Mouse (Mus musculus) midbrain, postnatal 0 days (tissue): ENCODE data around the gene Slpi. TPM values are rescaled to one million over a fixed set of nuclear protein-coding genes. Genes with fewer than 3 reads are reported as not detected.

ENCODE experiments used
- ATAC-seq: fragments of 200-750 bp; cut with Nextera tagmentation; 2 replicates; pipeline ENCODE4 v1.8.0; 2017; ENCODE audit warnings: moderate number of reproducible peaks, mild to moderate bottlenecking, moderate TSS enrichment, moderate library complexity; ENCODE audit not compliant: low FRiP score
- DNase-seq: peaks from one replicate; pipeline ENCODE4 v3.0.0-alpha.2; 2015; ENCODE audit warnings: low spot score
- H3K27ac ChIP-seq: fragments of 300-500 bp; sonication (generic); 2 replicates; pipeline ENCODE4 v1.5.1; 2014; ENCODE audit warnings: low read depth, mild to moderate bottlenecking, low read length, mixed read lengths
- H3K27me3 ChIP-seq: fragments of 300-500 bp; sonication (generic); 2 replicates; pipeline ENCODE4 v1.6.1; 2014; ENCODE audit warnings: low read length, control low read depth, mixed read lengths; ENCODE audit not compliant: insufficient read depth
- H3K36me3 ChIP-seq: fragments of 300-500 bp; sonication (generic); 2 replicates; pipeline ENCODE4 v1.6.1; 2014; ENCODE audit warnings: low read length, control low read depth, mixed read lengths; ENCODE audit not compliant: insufficient read depth
- H3K4me1 ChIP-seq: fragments of 300-500 bp; sonication (generic); 2 replicates; pipeline ENCODE4 v1.6.1; 2014; ENCODE audit warnings: mild to moderate bottlenecking, control low read depth, antibody characterized with exemption, low read length, mixed read lengths; ENCODE audit not compliant: insufficient read depth
- H3K4me2 ChIP-seq: fragments of 300-500 bp; sonication (generic); 2 replicates; pipeline ENCODE4 v1.6.1; 2014; ENCODE audit warnings: low read depth, mild to moderate bottlenecking, low read length, mixed read lengths; ENCODE audit not compliant: poor library complexity, severe bottlenecking
- H3K4me3 ChIP-seq: fragments of 300-500 bp; sonication (generic); 2 replicates; pipeline ENCODE4 v1.5.1; 2014; ENCODE audit warnings: low read depth, mild to moderate bottlenecking, low read length, moderate library complexity
- H3K9ac ChIP-seq: fragments of 300-500 bp; sonication (generic); replicated peaks from 2 replicates; pipeline ENCODE4 v1.6.1; 2014; ENCODE audit warnings: mild to moderate bottlenecking, low read length, moderate library complexity, mixed read lengths; ENCODE audit not compliant: poor library complexity, severe bottlenecking
- H3K9me3 ChIP-seq: fragments of 300-500 bp; sonication (generic); 2 replicates; pipeline ENCODE4 v1.6.1; 2016; ENCODE audit warnings: low read length, control low read depth
- CTCF ChIP-seq: IDR thresholded peaks from 2 replicates; pipeline ENCODE4 v1.5.1; 2016; ENCODE audit warnings: antibody characterized with exemption, mild to moderate bottlenecking
- WGBS: fragments of 180-500 bp; shearing (Covaris S2); extraction: QIAGEN DNeasy Blood & Tissue Kit; methylation state at CpG from one replicate; pipeline ENCODE4 v1.1.7; 2014; 5-methylcytosine and 5-hydroxymethylcytosine counted together
- polyA plus RNA-seq: library from polyadenylated mRNA; unstranded; fragments of >200 nt; fragmentation: Nextera tagmentation; extraction: Ambion mirVana; gene quantifications from 2 replicates; pipeline ENCODE4 v1.2.1, GENCODE M21; 2015
- total RNA-seq: library from RNA; depleted of rRNA; stranded (reverse); fragments of >200 nt; gene quantifications from 2 replicates; pipeline ENCODE4 v1.2.3, GENCODE M21; 2014

Slpi gene
- total and polyA plus RNA-seq, 2 experiments from 2014 or later: 0.36 TPM; not detected in 1

DNA sequence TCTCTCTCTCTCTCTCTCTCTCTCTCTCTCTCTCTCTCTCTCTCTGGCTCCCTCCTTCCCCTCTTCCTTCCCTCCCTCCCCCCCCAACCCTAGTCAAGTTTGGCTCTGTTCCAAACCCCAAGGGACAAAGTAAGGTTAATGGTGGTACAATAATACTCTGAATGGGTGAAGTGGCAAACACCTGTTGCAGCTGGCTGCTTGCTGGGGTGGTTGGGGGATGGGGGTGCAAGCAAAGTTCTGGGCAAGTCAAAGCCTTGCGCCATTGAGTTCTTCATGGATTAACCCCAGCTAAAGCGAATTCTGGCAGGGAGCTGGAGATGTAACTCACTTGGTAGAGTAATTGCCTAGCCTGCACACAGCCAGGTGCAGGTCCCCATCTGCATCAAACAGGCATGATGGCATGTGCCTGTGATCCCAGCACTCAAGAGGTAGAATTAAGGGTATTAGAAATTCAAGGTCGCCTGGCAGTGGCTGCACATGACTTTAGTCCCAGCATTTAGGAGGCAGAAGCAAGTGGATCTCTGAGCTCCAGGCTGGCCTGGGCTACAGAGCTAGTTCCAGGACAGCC is 29.5 kb upstream of the Slpi start:
- Histone ChIP-seq H3K9ac (no peak overlapping the region), H3K27me3 (peaks cover 6% of the 10 kb centered on the region; the same call in 1 of the 2 replicates), H3K36me3 (no peaks in the 10 kb centered on the region), H3K4me3 (no peak overlapping the region), H3K4me1 (no peaks in the 10 kb centered on the region), H3K27ac (no peak overlapping the region), H3K4me2 (no peak overlapping the region), H3K9me3 (no peaks in the 10 kb centered on the region)
- WGBS: 33% methylated on average over 3 of the region's 3 CpGs
- ATAC-seq (no peak), DNase-seq (no peak)
- no peak for TF ChIP-seq CTCF

DNA sequence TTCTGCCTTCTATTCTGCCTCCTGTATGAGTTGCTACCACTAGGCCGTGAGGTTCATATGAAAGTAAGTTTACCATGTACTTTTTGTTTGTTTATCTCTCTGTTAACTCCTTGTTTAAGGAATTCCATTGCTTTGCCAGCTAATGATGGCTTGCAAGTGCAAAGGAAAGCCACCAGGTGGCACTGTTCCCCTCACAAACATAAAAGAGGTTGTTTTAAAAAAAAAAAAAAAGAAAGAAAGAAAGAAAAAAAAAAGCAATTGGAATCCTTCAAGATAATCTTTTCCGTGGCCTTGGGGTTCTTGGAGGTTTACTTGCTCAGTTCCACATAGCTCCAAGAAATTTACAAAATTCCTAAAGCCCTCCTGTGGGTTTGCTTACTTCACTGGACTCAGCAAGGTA is 28.3 kb upstream of the Slpi start:
- no peaks in the 10 kb centered on the region for H3K4me1 ChIP-seq
- peak; percentile 87 for TF ChIP-seq CTCF
- ATAC-seq: no peak

DNA sequence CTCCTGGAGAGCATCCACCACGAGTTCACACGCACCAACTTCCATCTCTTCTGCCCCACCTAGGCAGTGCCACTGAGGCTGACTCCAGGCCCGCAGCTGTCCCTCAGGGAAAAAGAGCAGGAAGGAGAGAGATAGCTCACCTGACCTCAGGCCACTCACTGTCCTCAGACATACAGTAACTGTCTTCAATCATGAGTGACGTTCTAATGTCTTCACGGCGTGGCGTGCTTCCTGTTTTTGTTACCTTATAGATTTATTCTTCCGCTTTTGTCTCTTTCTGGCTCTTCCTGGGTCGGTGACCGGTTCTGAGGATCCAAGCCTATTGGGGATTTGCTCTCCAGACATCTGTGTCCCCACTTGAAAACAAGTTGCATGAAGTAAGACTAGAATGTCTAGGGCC is 25.7 kb upstream of the Slpi start:
- ATAC-seq (no peak), DNase-seq (no peak)
- 87% methylated on average over 10 of the region's 10 CpGs for WGBS
- Histone ChIP-seq H3K27ac (no peak overlapping the region), H3K27me3 (peaks cover 12% of the 10 kb centered on the region), H3K4me2 (peak overlapping the region; percentile 37), H3K4me1 (no peaks in the 10 kb centered on the region), H3K9ac (no peak overlapping the region), H3K4me3 (0 out of 2 replicates have a peak overlapping the region, but pooled peaks have one; percentile 9), H3K36me3 (no peaks in the 10 kb centered on the region), H3K9me3 (no peaks in the 10 kb centered on the region)
- no peak for TF ChIP-seq CTCF

More for the DNA sequence above, 28.3 kb upstream of the Slpi start:
- no peak overlapping the region for H3K9ac ChIP-seq
- H3K27me3 ChIP-seq: peaks cover 6% of the 10 kb centered on the region; the same call in 1 of the 2 replicates
- H3K4me2 ChIP-seq: no peak overlapping the region
- no peak overlapping the region for H3K4me3 ChIP-seq
- DNase-seq: peak; percentile 60
- no peaks in the 10 kb centered on the region for H3K36me3 ChIP-seq
- 0% methylated on average over 2 of the region's 2 CpGs for WGBS
- H3K27ac ChIP-seq: no peak overlapping the region
- H3K9me3 ChIP-seq: no peaks in the 10 kb centered on the region

DNA sequence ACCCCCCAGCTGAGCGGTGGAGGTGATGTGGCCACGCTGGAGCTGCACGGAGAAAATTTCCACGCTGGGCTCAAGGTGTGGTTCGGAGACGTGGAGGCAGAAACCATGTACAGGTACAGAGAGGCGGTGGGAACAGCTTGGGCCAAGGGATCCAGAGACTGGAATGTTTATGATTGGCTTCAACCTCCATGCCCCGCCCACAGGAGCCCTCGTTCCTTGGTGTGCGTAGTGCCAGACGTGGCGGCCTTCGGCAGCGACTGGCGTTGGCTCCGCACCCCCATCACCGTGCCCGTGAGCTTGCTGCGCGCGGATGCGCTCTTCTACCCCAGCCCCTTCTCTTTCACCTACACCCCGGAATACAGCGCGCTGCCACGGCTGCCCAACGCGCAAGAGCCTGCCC is 25.3 kb upstream of the Slpi start:
- DNase-seq (no peak), ATAC-seq (no peak)
- no peak overlapping the region for H3K27ac ChIP-seq
- 0 out of 2 replicates have a peak overlapping the region, but pooled peaks have one; percentile 9 for H3K4me3 ChIP-seq
- no peak overlapping the region for H3K9ac ChIP-seq
- no peaks in the 10 kb centered on the region for H3K36me3 ChIP-seq
- WGBS: 22% methylated on average over 28 of the region's 28 CpGs
- TF ChIP-seq CTCF: no peak
- H3K27me3 ChIP-seq: peaks cover 16% of the 10 kb centered on the region
- no peaks in the 10 kb centered on the region for H3K9me3 ChIP-seq
- peak overlapping the region; percentile 37 for H3K4me2 ChIP-seq
- no peaks in the 10 kb centered on the region for H3K4me1 ChIP-seq

DNA sequence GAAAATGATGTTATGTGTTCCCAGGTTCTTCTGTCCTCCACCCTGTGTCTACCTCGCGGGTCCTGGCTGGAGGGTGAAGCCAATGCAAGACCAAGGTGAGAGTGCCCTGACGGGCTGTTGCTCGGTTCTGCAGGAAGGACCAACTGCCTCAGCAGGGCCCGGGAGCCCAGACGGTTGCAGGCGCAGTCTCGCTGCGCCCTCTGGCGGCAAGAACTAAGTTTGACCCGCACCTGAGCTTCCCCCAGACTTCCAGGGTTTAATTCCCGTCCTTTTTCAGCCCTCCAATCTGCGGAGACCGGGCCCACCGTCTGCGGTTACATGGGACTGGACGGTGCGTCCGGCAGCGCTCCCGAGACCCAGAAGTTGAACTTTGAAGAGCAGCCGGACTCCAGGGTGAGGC is 18.8 kb upstream of the Slpi start:
- no peak overlapping the region for H3K27ac ChIP-seq
- peaks cover 65% of the 10 kb centered on the region for H3K27me3 ChIP-seq
- H3K4me3 ChIP-seq: no peak overlapping the region
- H3K9me3 ChIP-seq: no peaks in the 10 kb centered on the region
- H3K4me1 ChIP-seq: no peaks in the 10 kb centered on the region; the same call in 1 of the 2 replicates
- ATAC-seq: no peak
- H3K4me2 ChIP-seq: no peak overlapping the region
- H3K36me3 ChIP-seq: no peaks in the 10 kb centered on the region
- peak; percentile 89 for TF ChIP-seq CTCF
- DNase-seq: peak; percentile 76
- H3K9ac ChIP-seq: no peak overlapping the region
- 1% methylated on average over 22 of the region's 22 CpGs for WGBS

DNA sequence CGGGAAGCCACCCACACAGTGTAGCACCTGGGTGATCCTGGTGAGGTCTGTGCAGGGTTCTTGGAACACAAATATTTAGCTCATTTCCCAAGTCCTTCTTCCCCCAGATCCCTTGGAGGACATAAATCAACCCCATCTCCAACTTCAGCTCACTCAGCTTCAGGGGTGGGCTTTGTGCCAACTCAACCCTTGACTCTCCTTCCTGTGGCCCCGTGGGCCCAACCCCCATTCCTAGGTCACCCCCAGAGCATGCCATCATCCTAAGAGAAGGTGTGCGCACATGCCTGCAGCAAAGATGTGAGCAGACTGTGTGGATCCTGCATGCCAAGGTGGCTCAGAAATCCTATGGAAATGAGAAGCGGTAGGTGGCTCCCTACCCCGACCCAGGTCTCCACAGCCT is 16.6 kb upstream of the Slpi start:
- Histone ChIP-seq H3K9me3 (no peaks in the 10 kb centered on the region), H3K27me3 (peaks cover 85% of the 10 kb centered on the region), H3K9ac (no peak overlapping the region), H3K4me2 (no peak overlapping the region), H3K27ac (no peak overlapping the region), H3K4me3 (no peak overlapping the region), H3K4me1 (no peaks in the 10 kb centered on the region; the same call in 1 of the 2 replicates), H3K36me3 (no peaks in the 10 kb centered on the region)
- WGBS: 55% methylated on average over 5 of the region's 5 CpGs
- no peak for DNase-seq
- TF ChIP-seq CTCF: no peak
- ATAC-seq: no peak
